Mouse (Mus musculus): Measurements from ENCODE around the gene Erc1.

DNA sequence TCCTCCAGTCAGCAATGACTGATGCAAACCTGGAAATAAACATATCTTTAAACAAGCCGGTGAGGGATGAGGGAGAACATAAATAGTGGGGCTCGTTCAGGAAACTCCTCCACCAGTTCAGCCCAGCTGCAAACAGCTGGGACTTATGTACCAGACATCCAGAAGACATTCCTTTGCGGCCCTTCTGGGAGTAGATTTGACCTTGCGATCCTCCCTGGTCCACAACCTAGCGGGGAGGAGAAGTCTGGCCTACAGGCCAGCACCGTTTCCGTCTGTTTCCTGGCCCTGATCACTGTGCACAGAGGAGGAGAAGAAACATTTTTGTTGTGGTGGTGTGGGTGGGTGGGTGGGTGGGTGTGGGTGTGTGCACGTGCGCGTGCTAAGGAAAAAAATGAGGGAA lies 285.4 kb downstream of the Erc1 start:
- TF ChIP-seq CTCF (IDR thresholded peaks at IDR 0.05; ENCODE audit: low read depth) (no peak), EP300 (IDR thresholded peaks at IDR 0.05; ENCODE audit: low read depth) (no peak)

Data from liver, postnatal 0 days (tissue).